Mouse (Mus musculus) stomach, postnatal 0 days (tissue): ENCODE measurements around the gene Gsk3a. TPM values are rescaled to one million over a fixed set of nuclear protein-coding genes. Genes with fewer than 3 reads are reported as not detected.

Experiments
- ATAC-seq: fragments of 200-750 bp; cut with Nextera tagmentation; 2 replicates; pipeline ENCODE4 v1.8.0; 2017; ENCODE audit not compliant: low FRiP score, low TSS enrichment
- DNase-seq: peaks from one replicate; pipeline ENCODE4 v3.0.0-alpha.2; 2016; ENCODE audit warnings: low spot score
- H3K27ac ChIP-seq: fragments of 300-500 bp; sonication (generic); replicated peaks from 2 replicates; pipeline ENCODE4 v1.5.1; 2014; ENCODE audit warnings: mild to moderate bottlenecking, control low read depth
- H3K27me3 ChIP-seq: fragments of 300-500 bp; sonication (generic); 2 replicates; pipeline ENCODE4 v1.6.1; 2014; ENCODE audit warnings: low read length; ENCODE audit not compliant: control insufficient read depth, insufficient read depth
- H3K36me3 ChIP-seq: fragments of 300-500 bp; sonication (generic); 2 replicates; pipeline ENCODE4 v1.6.1; 2014; ENCODE audit warnings: low read length, mixed read lengths; ENCODE audit not compliant: control insufficient read depth, insufficient read depth
- H3K4me1 ChIP-seq: fragments of 300-500 bp; sonication (generic); replicated peaks from 2 replicates; pipeline ENCODE4 v1.6.1; 2014; ENCODE audit warnings: antibody characterized with exemption; ENCODE audit not compliant: control insufficient read depth, insufficient read depth
- H3K4me2 ChIP-seq: fragments of 300-500 bp; sonication (generic); replicated peaks from 2 replicates; pipeline ENCODE4 v1.6.1; 2014; ENCODE audit warnings: low read depth, mild to moderate bottlenecking, control low read depth, moderate library complexity
- H3K4me3 ChIP-seq: fragments of 300-500 bp; sonication (generic); 2 replicates; pipeline ENCODE4 v1.5.1; 2014; ENCODE audit warnings: low read depth, low read length, control low read depth
- H3K9ac ChIP-seq: fragments of 300-500 bp; sonication (generic); 2 replicates; pipeline ENCODE4 v1.6.1; 2014; ENCODE audit warnings: mild to moderate bottlenecking, low read length, control low read depth, mixed read lengths
- H3K9me3 ChIP-seq: fragments of 300-500 bp; sonication (generic); 2 replicates; pipeline ENCODE4 v1.6.1; 2016; ENCODE audit warnings: low read length; ENCODE audit not compliant: control insufficient read depth
- CTCF ChIP-seq: IDR thresholded peaks from 2 replicates; pipeline ENCODE4 v1.5.1; 2016; ENCODE audit warnings: antibody characterized with exemption, low read depth, mild to moderate bottlenecking, moderate library complexity
- EP300 ChIP-seq: optimal IDR thresholded peaks from 2 replicates; pipeline ENCODE3; 2016; ENCODE audit warnings: antibody characterized with exemption
- whole genome bisulfite sequencing: fragments of 180-500 bp; shearing (Covaris S2); extraction: QIAGEN DNeasy Blood & Tissue Kit; methylation state at CpG from one replicate; pipeline ENCODE4 v1.1.7; 2014; 5-methylcytosine and 5-hydroxymethylcytosine counted together
- polyA plus RNA-seq: library from polyadenylated mRNA; unstranded; fragments of >200 nt; fragmentation: Nextera tagmentation; extraction: Ambion mirVana; gene quantifications from 2 replicates; pipeline ENCODE4 v1.2.1, GENCODE M21; 2015

Gene Gsk3a
- polyA plus RNA-seq, 1 experiment from 2014 or later, result 5.1 TPM

GRCm38 (mm10) chr7:25243361-25243760, 5.7 kb upstream of the Gsk3a start:
- H3K27me3 ChIP-seq, result no peaks in the 10 kb centered on the region
- H3K27ac ChIP-seq, result no peak overlapping the region
- TF ChIP-seq EP300, result no peak
- H3K9ac ChIP-seq, result no peak overlapping the region
- no peak for DNase-seq
- WGBS, result 94% methylated on average over 4 of the region's 4 CpGs
- H3K4me3 ChIP-seq, result no peak overlapping the region
- H3K9me3 ChIP-seq, result no peaks in the 10 kb centered on the region
- peaks cover 12% of the 10 kb centered on the region for H3K36me3 ChIP-seq
- H3K4me1 ChIP-seq, result peaks cover 2% of the 10 kb centered on the region; the same call in 1 of the 2 replicates
- no peak for ATAC-seq
- H3K4me2 ChIP-seq, result no peak overlapping the region

DNA sequence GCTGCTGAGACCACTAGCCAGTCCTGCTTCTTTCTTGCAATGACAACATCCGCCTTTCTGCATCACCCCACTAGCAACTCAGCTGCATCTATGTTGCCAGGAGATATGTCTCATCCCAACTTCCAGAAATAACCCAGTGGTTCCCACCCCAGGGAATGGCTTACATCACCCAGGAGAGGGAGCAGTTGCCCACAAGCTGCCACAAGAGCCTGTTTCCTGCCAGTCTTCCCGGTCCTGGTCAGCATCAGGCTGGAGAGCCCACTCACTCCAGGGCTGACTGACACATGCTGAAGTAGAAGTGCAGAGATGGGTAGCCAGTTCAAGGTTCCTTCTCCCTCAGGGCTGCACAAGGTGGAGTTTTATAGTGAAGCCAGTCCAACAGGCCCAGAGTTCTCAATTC, 3.4 kb upstream of the Gsk3a start:
- Histone ChIP-seq H3K36me3 (peaks cover 12% of the 10 kb centered on the region), H3K4me3 (no peak overlapping the region), H3K9ac (no peak overlapping the region), H3K4me2 (no peak overlapping the region), H3K27me3 (no peaks in the 10 kb centered on the region), H3K9me3 (no peaks in the 10 kb centered on the region), H3K27ac (no peak overlapping the region; the same call in 1 of the 2 replicates), H3K4me1 (no peaks in the 10 kb centered on the region; the same call in 1 of the 2 replicates)
- DNase-seq (peak; percentile 67), ATAC-seq (no peak)
- WGBS, result 29% methylated on average over 2 of the region's 2 CpGs
- TF ChIP-seq EP300, result no peak
- peak; percentile 87 for TF ChIP-seq CTCF

GRCm38 (mm10) chr7:25240631-25241030, 3.0 kb upstream of the Gsk3a start:
- 66% methylated on average over 7 of the region's 7 CpGs for WGBS
- no peaks in the 10 kb centered on the region for H3K9me3 ChIP-seq
- H3K36me3 ChIP-seq, result peaks cover 11% of the 10 kb centered on the region
- H3K4me1 ChIP-seq, result no peaks in the 10 kb centered on the region; the same call in 1 of the 2 replicates
- TF ChIP-seq CTCF (no peak), EP300 (no peak)
- H3K4me2 ChIP-seq, result no peak overlapping the region
- DNase-seq (no peak), ATAC-seq (no peak)
- no peak overlapping the region for H3K4me3 ChIP-seq
- H3K9ac ChIP-seq, result no peak overlapping the region
- no peaks in the 10 kb centered on the region for H3K27me3 ChIP-seq
- peak overlapping the region; percentile 5; the same call in 1 of the 2 replicates for H3K27ac ChIP-seq

GRCm38 (mm10) chr7:25238829-25239623, 1.4 kb upstream of the Gsk3a start:
- peak overlapping the region; percentile 86 for H3K27ac ChIP-seq
- H3K27me3 ChIP-seq, result no peaks in the 10 kb centered on the region
- H3K9ac ChIP-seq, result peak overlapping the region; percentile 35; the same call in 1 of the 2 replicates
- ATAC-seq (peak; percentile 66), DNase-seq (peak; percentile 87)
- peak overlapping the region; percentile 83 for H3K4me2 ChIP-seq
- 2% methylated on average over 30 of the region's 30 CpGs for WGBS
- TF ChIP-seq CTCF (peak; percentile 91), EP300 (no peak)
- H3K36me3 ChIP-seq, result no peaks in the 10 kb centered on the region; the same call in none of the 2 replicates
- H3K4me3 ChIP-seq, result peak overlapping the region; percentile 96
- H3K4me1 ChIP-seq, result no peaks in the 10 kb centered on the region; the same call in 1 of the 2 replicates
- H3K9me3 ChIP-seq, result no peaks in the 10 kb centered on the region

DNA sequence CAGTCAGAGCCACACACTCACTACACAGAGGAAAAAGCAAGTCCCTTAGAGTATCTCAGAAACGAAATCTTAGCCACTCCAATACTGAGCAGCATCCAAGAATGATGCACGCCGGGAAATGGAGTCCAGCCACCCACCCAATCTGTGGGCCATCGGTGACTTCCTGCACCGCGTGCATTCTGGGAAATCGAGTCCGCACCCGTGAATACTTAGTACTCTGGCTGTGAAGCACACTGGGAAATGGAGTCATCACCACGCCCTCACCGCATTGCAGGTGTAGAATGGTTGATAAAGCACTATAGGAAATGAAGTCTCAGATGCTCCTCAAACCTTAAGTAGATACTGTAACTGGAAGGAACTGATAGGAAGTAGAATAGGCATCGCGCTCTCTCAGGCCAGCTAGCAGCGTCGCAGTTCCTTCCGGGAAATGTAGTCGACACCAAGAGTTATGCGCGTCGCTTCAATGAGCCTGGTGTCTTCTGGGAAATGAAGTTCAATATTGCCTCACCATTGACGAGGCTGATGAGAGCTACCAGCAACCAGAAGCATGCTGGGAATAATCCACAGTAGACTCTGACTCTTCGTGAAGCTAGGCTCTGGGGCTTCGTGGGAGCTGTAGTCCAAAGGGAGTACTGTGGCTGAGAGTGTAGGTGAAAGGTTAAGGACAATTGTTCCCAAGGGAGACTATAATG, 510 bp upstream of the Gsk3a start:
- Histone ChIP-seq H3K9ac (no peak overlapping the region), H3K9me3 (no peaks in the 10 kb centered on the region), H3K27ac (peak overlapping the region; percentile 86), H3K4me1 (no peaks in the 10 kb centered on the region; the same call in 1 of the 2 replicates), H3K4me3 (peak overlapping the region; percentile 96), H3K27me3 (no peaks in the 10 kb centered on the region), H3K4me2 (peak overlapping the region; percentile 83), H3K36me3 (peaks cover under 1% of the 10 kb centered on the region; the same call in 1 of the 2 replicates)
- TF ChIP-seq CTCF (no peak), EP300 (no peak)
- peak; percentile 90 for ATAC-seq
- peak; percentile 93 for DNase-seq
- WGBS, result under 1% methylated on average over 23 of the region's 23 CpGs

DNA sequence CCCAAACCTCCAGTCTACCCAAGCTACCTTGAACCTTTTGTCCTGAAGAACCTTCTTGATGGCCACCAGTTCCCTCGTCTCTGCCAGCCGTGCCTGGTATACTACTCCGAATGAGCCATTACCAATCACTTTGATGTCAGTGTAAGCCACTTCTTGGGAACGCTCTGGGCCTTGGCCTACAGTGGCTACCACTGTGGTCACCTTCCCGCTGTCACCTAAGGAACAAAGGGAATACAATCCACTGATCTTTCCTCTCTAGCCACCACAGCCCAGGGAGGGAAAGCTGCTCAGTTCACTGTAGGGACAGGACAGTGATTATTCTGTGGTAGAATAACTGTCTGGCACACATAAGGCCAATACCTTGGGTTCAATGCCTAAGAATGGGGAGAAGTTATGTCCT, 2.1 kb downstream of the Gsk3a start:
- no peaks in the 10 kb centered on the region for H3K27me3 ChIP-seq

More for the DNA sequence above, 2.1 kb downstream of the Gsk3a start:
- Histone ChIP-seq H3K4me1 (no peaks in the 10 kb centered on the region; the same call in 1 of the 2 replicates), H3K27ac (no peak overlapping the region), H3K36me3 (peaks cover 13% of the 10 kb centered on the region), H3K9ac (no peak overlapping the region), H3K4me2 (no peak overlapping the region), H3K4me3 (no peak overlapping the region), H3K9me3 (no peaks in the 10 kb centered on the region)
- TF ChIP-seq CTCF, result no peak
- TF ChIP-seq EP300, result no peak
- ATAC-seq, result no peak
- 86% methylated on average over 5 of the region's 5 CpGs for WGBS
- DNase-seq, result no peak
